Mouse (Mus musculus) forebrain, embryonic 14.5 days (tissue): Measurements from ENCODE around the gene Gpr135. TPM values are rescaled to one million over a fixed set of nuclear protein-coding genes. Genes with fewer than 3 reads are reported as not detected.

ENCODE experiments used
- ATAC-seq: fragments of 200-750 bp; cut with Nextera tagmentation; 2 replicates; pipeline ENCODE4 v1.8.0; 2017; ENCODE audit warnings: mild to moderate bottlenecking, moderate library complexity
- DNase-seq: peaks from one replicate; pipeline ENCODE4 v3.0.0-alpha.2; 2015; ENCODE audit warnings: low spot score
- H3K27ac ChIP-seq: fragments of 300-500 bp; sonication (generic); 2 replicates; pipeline ENCODE4 v1.5.1; 2014; ENCODE audit warnings: low read depth, mild to moderate bottlenecking, control low read depth, low read length, moderate library complexity
- H3K27me3 ChIP-seq: fragments of 300-500 bp; sonication (generic); replicated peaks from 2 replicates; pipeline ENCODE4 v1.6.1; 2014; ENCODE audit warnings: low read length, control low read depth, mixed read lengths; ENCODE audit not compliant: control insufficient read depth, insufficient read depth
- H3K36me3 ChIP-seq: fragments of 300-500 bp; sonication (generic); 2 replicates; pipeline ENCODE4 v1.6.1; 2014; ENCODE audit warnings: low read length, control low read depth; ENCODE audit not compliant: control insufficient read depth, insufficient read depth
- H3K4me1 ChIP-seq: fragments of 300-500 bp; sonication (generic); 2 replicates; pipeline ENCODE4 v1.6.1; 2014; ENCODE audit warnings: antibody characterized with exemption, low read length, control low read depth; ENCODE audit not compliant: control insufficient read depth, insufficient read depth
- H3K4me2 ChIP-seq: fragments of 300-500 bp; sonication (generic); 2 replicates; pipeline ENCODE4 v1.6.1; 2014; ENCODE audit warnings: mild to moderate bottlenecking, control low read depth, low read length
- H3K4me3 ChIP-seq: fragments of 300-500 bp; sonication (generic); 2 replicates; pipeline ENCODE4 v1.5.1; 2014; ENCODE audit warnings: low read depth, low read length, control low read depth
- H3K9ac ChIP-seq: fragments of 300-500 bp; sonication (generic); 2 replicates; pipeline ENCODE4 v1.6.1; 2014; ENCODE audit warnings: mild to moderate bottlenecking, low read length, control low read depth, moderate library complexity
- H3K9me3 ChIP-seq: fragments of 300-500 bp; sonication (generic); replicated peaks from 2 replicates; pipeline ENCODE4 v1.6.1; 2016; ENCODE audit warnings: low read length, control low read depth, mixed read lengths; ENCODE audit not compliant: control insufficient read depth
- WGBS: fragments of 180-500 bp; shearing (Covaris S2); extraction: QIAGEN DNeasy Blood & Tissue Kit; methylation state at CpG from one replicate; pipeline ENCODE4 v1.1.7; 2014; 5-methylcytosine and 5-hydroxymethylcytosine counted together
- polyA plus RNA-seq: library from polyadenylated mRNA; unstranded; fragments of >200 nt; fragmentation: Nextera tagmentation; extraction: Ambion mirVana; gene quantifications from 2 replicates; pipeline ENCODE4 v1.2.1, GENCODE M21; 2014

The Gpr135 gene
- polyA plus RNA-seq, 1 experiment from 2014 or later, result 3.0 TPM

DNA sequence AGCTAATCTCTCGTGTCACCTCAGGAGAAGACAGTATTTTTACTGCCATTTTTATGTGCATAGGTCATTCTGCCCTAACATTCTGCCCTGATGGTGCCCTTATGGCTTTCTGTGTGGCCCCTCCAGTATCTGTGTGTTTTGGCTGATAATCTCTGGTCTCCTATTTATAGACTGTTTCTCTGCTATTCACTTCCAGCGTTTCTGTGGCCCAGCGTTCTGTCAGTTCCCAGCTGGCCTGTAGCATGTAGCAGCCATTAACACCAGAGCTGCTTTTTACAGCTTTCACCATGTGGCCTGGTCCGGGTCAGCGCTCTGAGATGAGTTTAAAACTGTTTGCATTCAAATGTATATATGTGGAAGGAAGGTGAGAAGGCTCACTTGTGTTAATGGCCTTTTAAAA, 49.4 kb downstream of the Gpr135 start:
- H3K4me2 ChIP-seq, result no peak overlapping the region
- H3K4me1 ChIP-seq, result no peaks in the 10 kb centered on the region
- no peak overlapping the region for H3K4me3 ChIP-seq
- ATAC-seq, result no peak
- WGBS, result 84% methylated on average over 5 of the region's 5 CpGs
- H3K9me3 ChIP-seq, result no peaks in the 10 kb centered on the region
- no peaks in the 10 kb centered on the region for H3K36me3 ChIP-seq
- H3K9ac ChIP-seq, result no peak overlapping the region
- H3K27ac ChIP-seq, result no peak overlapping the region
- no peak for DNase-seq
- no peaks in the 10 kb centered on the region for H3K27me3 ChIP-seq

DNA sequence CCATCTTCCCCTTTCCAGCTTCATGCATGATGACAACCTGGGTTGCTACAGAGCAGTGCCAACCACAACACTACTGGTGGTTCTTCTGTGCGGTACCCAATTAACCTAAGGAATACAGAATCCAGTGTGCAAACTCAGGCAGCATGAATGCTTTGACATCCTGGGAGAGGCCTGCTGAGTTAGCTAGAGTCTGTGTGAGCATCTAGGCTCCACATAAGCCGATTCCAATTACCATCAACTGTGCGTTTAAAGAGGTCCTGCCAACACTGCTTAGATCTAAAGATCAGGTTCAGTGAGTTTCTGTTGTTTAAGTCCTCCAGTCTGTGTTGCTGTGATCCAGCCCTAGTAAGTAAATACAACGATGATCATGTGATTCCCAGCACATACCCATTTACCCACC, 50.6 kb downstream of the Gpr135 start:
- ATAC-seq (no peak), DNase-seq (no peak)
- 86% methylated on average over 4 of the region's 4 CpGs for WGBS
- Histone ChIP-seq H3K36me3 (no peaks in the 10 kb centered on the region), H3K27me3 (no peaks in the 10 kb centered on the region), H3K4me1 (no peaks in the 10 kb centered on the region), H3K4me3 (no peak overlapping the region), H3K9me3 (no peaks in the 10 kb centered on the region), H3K4me2 (no peak overlapping the region), H3K27ac (no peak overlapping the region), H3K9ac (no peak overlapping the region)

Other genes with a start within 250 kb of the Gpr135 start
- gene Daam1, start 240.0 kb downstream of the Gpr135 start, polyA plus RNA-seq, result 29.9 and 40.9 TPM in 2 replicates
- gene L3hypdh, start 14.3 kb upstream of the Gpr135 start, polyA plus RNA-seq, result 9.5 and 10.4 TPM in 2 replicates
- 85.2 and 87.1 TPM in 2 replicates for gene Jkamp, start 14.5 kb upstream of the Gpr135 start, polyA plus RNA-seq
- not detected in 2 replicates for gene Ccdc175, start 113.9 kb upstream of the Gpr135 start, polyA plus RNA-seq